Mouse (Mus musculus) kidney, embryonic 15.5 days (tissue): ENCODE data around the gene Btbd9. TPM values are rescaled to one million over a fixed set of nuclear protein-coding genes. Genes with fewer than 3 reads are reported as not detected.
A peak's percentile ranks its signal among the peaks of the same experiment; 100 is the strongest.

ENCODE experiments used
- ATAC-seq: fragments of 200-750 bp; cut with Nextera tagmentation; replicated peaks from 2 replicates; pipeline ENCODE4 v1.8.0; 2017; ENCODE audit warnings: moderate TSS enrichment; ENCODE audit not compliant: low FRiP score
- H3K27ac ChIP-seq: fragments of 300-500 bp; sonication (generic); 2 replicates; pipeline ENCODE4 v1.5.1; 2015; ENCODE audit warnings: mild to moderate bottlenecking, inconsistent platforms
- H3K27me3 ChIP-seq: fragments of 300-500 bp; sonication (generic); 2 replicates; pipeline ENCODE4 v1.6.1; 2015; ENCODE audit warnings: inconsistent platforms
- H3K36me3 ChIP-seq: fragments of 300-500 bp; sonication (generic); 2 replicates; pipeline ENCODE4 v1.6.1; 2015; ENCODE audit warnings: inconsistent platforms
- H3K4me1 ChIP-seq: fragments of 300-500 bp; sonication (generic); 2 replicates; pipeline ENCODE4 v1.6.1; 2015; ENCODE audit warnings: inconsistent platforms
- H3K4me2 ChIP-seq: fragments of 300-500 bp; sonication (generic); 2 replicates; pipeline ENCODE4 v1.6.1; 2015; ENCODE audit warnings: moderate library complexity, mild to moderate bottlenecking, inconsistent platforms
- H3K4me3 ChIP-seq: fragments of 300-500 bp; sonication (generic); replicated peaks from 2 replicates; pipeline ENCODE4 v1.5.1; 2015; ENCODE audit warnings: mild to moderate bottlenecking, inconsistent platforms
- H3K9ac ChIP-seq: fragments of 300-500 bp; sonication (generic); 2 replicates; pipeline ENCODE4 v1.6.1; 2015; ENCODE audit warnings: mild to moderate bottlenecking, inconsistent platforms
- H3K9me3 ChIP-seq: fragments of 300-500 bp; sonication (generic); replicated peaks from 2 replicates; pipeline ENCODE4 v1.6.1; 2016; ENCODE audit warnings: inconsistent platforms
- WGBS: fragments of 180-500 bp; shearing (Covaris S2); methylation state at CpG from one replicate; pipeline ENCODE4 v1.1.7; 2015; ENCODE audit warnings: mixed read lengths; 5-methylcytosine and 5-hydroxymethylcytosine counted together
- polyA plus RNA-seq: library from polyadenylated mRNA; unstranded; fragments of >200 nt; fragmentation: Nextera tagmentation; extraction: Ambion mirVana; gene quantifications from 2 replicates; pipeline ENCODE4 v1.2.1, GENCODE M21; 2015

The Btbd9 gene
- polyA plus RNA-seq, 1 experiment from 2014 or later: 57.8 TPM

DNA sequence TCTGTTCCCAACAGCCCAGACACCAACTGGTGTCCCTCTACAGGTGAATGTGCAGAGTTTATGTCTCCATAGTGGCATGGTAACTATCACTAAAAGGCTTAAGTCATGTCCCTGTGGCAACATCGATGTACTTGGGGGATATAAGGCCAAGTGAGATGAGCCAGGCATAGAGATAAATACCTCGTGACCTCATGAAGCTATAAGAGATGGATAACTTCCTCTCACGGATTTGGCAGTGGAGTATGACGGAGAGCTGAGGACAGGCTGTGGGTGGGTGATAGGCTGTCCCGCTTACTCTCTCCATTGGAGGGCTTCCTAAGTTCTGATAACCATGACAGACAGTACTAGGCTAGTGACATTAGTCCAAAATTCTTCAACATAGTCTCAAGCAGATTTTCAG is 362.9 kb downstream of the Btbd9 start:
- H3K36me3 ChIP-seq: peaks cover 43% of the 10 kb centered on the region
- H3K27ac ChIP-seq: no peak overlapping the region
- H3K9ac ChIP-seq: no peak overlapping the region
- peaks cover 9% of the 10 kb centered on the region for H3K4me1 ChIP-seq
- no peak overlapping the region for H3K4me3 ChIP-seq
- no peak overlapping the region for H3K4me2 ChIP-seq
- H3K27me3 ChIP-seq: no peaks in the 10 kb centered on the region
- no peaks in the 10 kb centered on the region for H3K9me3 ChIP-seq
- 83% methylated on average over 5 of the region's 5 CpGs for WGBS
- no peak for ATAC-seq

GRCm38 (mm10) chr17:30212647-30213046 is 363.6 kb downstream of the Btbd9 start:
- Histone ChIP-seq H3K9ac (no peak overlapping the region), H3K9me3 (no peaks in the 10 kb centered on the region), H3K27ac (no peak overlapping the region; the same call in 1 of the 2 replicates), H3K4me2 (no peak overlapping the region), H3K4me1 (peaks cover 9% of the 10 kb centered on the region), H3K36me3 (peaks cover 47% of the 10 kb centered on the region), H3K27me3 (no peaks in the 10 kb centered on the region), H3K4me3 (no peak overlapping the region)
- WGBS: 62% methylated on average over 12 of the region's 12 CpGs
- no peak for ATAC-seq

DNA sequence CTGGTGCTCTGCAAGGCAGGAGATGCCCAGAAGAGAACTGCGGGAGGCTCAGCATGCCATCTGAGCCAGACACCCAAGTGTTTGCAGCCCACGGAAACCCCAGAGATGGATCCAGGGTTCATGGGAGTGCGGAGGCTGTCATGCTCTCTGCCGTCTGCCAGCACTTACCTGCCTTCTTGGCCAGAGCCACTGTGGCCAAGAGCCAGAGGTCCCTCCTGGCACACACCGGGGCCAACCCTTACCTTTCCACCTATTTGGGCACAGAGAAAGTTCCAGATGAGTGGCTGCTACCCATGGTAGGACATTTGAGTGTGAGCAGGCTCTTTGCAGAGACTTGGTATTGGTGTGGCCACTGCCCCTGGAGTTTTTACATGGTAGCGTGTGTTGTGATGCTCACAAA is 365.4 kb downstream of the Btbd9 start:
- whole genome bisulfite sequencing: 93% methylated on average over 6 of the region's 6 CpGs
- no peak overlapping the region for H3K4me2 ChIP-seq
- no peak overlapping the region for H3K4me3 ChIP-seq
- H3K27me3 ChIP-seq: no peaks in the 10 kb centered on the region
- no peak overlapping the region for H3K9ac ChIP-seq
- H3K36me3 ChIP-seq: peaks cover 51% of the 10 kb centered on the region
- no peak overlapping the region for H3K27ac ChIP-seq
- peaks cover 18% of the 10 kb centered on the region for H3K4me1 ChIP-seq
- H3K9me3 ChIP-seq: no peaks in the 10 kb centered on the region
- ATAC-seq: no peak

DNA sequence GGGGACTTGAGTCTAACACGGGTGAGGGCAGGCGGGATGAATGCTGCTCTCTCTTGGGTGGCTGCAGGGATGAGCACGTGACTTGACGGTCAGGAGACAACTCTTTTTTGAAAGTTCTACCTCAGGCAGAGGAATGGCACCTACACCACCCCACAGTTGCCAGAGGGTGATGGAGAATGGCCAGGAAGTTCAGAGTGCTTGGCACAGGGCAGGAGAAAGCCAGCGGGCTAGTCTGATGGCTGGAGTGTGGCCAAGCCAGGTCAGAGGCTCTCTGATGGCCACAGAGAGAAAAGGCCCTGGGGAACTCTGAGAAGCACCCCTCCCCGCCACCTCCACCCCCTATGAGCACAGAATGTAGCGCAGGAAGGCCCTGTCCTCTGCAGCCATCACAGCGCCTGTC is 366.0 kb downstream of the Btbd9 start:
- Histone ChIP-seq H3K9ac (no peak overlapping the region), H3K27ac (no peak overlapping the region), H3K9me3 (no peaks in the 10 kb centered on the region), H3K4me1 (peaks cover 19% of the 10 kb centered on the region), H3K27me3 (no peaks in the 10 kb centered on the region), H3K36me3 (peaks cover 51% of the 10 kb centered on the region), H3K4me2 (no peak overlapping the region), H3K4me3 (no peak overlapping the region)
- no peak for ATAC-seq
- WGBS: 95% methylated on average over 8 of the region's 8 CpGs

DNA sequence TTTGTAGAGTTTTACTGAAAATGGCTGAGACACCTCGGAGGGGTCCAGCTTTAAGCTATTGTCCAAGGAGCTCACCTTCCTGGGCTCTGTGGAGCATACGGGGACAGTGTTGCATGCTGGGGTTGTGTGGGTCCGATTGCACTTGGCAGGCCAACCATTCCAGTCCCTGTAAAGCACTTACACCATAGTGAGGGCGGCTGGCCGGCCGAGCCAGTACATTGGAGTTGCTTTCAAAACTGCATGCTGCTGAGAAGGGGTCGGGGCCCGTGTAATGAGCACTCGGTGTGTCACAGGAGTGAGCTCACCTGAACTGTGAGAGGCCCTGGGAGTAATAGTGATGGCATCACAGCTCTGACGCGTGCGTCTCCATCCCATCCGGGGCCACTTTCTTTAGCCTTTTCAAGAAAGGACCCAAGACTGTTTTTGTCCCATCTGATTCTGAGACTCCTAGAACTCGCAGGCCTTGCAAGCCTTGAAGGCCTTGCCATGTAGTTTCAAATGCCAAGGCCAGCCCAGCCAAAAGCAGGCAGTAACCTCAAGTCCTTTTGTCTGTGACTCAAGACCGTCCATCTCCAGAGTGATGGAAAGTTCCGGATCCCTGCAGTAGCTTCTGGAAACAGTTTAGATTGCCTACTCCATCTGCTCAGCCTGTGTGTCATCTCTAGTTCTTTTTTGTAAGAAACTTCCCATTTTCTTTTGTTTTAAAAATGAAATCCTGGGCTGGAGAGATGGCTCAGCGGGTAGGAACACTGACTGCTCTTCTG is 371.0 kb downstream of the Btbd9 start:
- Histone ChIP-seq H3K4me1 (peaks cover 55% of the 10 kb centered on the region), H3K9ac (no peak overlapping the region), H3K27me3 (no peaks in the 10 kb centered on the region), H3K36me3 (peaks cover 30% of the 10 kb centered on the region), H3K27ac (no peak overlapping the region), H3K9me3 (no peaks in the 10 kb centered on the region), H3K4me2 (no peak overlapping the region), H3K4me3 (no peak overlapping the region)
- WGBS: 91% methylated on average over 17 of the region's 17 CpGs
- no peak for ATAC-seq

- Histone ChIP-seq H3K9me3 (no peaks in the 10 kb centered on the region), H3K4me1 (peaks cover 89% of the 10 kb centered on the region), H3K27ac (0 out of 2 replicates have a peak overlapping the region, but pooled peaks have one; percentile 18), H3K4me3 (no peak overlapping the region), H3K9ac (no peak overlapping the region), H3K27me3 (no peaks in the 10 kb centered on the region), H3K4me2 (no peak overlapping the region), H3K36me3 (peaks cover 5% of the 10 kb centered on the region; the same call in 1 of the 2 replicates)
- ATAC-seq: no peak
- 76% methylated on average over 4 of the region's 4 CpGs for WGBS
Observed at GRCm38 (mm10) chr17:30200283-30200682, 376.0 kb downstream of the Btbd9 start.

DNA sequence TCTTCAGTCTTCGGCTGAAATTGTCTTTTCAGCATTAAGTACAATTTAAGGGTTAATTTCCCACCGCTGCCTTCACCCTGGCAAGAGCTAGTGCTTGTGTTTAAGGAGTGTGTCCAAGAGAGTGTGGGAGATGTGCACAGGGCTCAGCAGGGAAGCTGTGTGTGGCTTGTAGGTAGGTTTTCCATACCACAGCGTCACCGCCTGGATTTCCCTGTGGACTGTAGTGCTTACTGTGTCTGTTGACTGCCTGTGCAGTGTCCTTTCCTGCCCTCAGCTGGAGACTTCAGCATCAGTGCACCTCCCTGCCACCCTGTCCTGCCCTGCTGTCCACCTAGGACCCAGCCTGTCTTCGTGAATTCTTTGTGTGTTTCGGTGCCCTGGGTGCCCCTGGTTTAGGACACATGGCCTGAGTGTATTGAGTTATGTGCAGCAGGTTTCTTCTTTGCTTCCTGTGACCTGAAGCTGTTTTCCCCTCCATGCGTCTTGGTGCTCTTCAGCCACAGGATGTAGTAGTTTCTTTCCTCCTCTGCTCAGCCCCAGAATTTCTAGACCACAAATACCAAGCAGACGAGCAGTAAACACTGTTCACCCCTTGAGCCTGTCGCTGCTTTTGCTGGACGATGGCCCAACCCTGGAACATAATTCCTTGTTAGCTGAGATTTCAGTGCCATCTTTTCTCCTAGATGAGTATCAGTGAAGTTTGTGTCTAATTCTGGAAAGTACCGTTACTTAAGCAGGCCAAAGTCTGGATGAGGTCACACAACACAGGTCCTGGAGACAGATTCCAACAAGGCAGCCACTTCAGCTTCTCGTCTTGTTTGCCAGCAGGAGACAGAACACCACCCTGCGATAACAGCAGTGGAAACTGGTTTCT is 376.7 kb downstream of the Btbd9 start:
- Histone ChIP-seq H3K4me2 (no peak overlapping the region), H3K4me1 (peaks cover 89% of the 10 kb centered on the region), H3K4me3 (no peak overlapping the region), H3K9me3 (no peaks in the 10 kb centered on the region), H3K9ac (no peak overlapping the region), H3K27me3 (no peaks in the 10 kb centered on the region), H3K27ac (peak overlapping the region; percentile 57), H3K36me3 (peaks cover 9% of the 10 kb centered on the region; the same call in 1 of the 2 replicates)
- 54% methylated on average over 13 of the region's 13 CpGs for WGBS
- ATAC-seq: no peak

DNA sequence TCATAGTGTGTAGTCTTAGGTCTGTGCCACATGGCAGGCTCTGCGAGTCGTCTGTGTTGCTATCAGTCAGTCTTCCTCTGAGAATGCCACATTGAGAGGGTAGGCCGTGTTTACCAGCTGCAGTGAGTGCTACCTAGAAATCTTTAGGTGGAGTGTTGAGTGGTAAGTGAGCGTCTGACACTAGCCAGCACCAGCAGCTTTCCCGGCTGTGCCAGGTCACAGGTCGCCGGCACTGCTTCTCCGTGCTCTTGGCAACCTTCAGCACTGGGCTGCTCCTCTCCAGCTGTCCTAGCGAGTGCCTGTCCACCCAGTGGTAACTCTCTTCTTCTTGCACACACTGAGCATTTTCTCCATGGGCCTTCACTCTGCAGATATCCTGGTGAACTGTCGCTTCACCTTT is 377.9 kb downstream of the Btbd9 start:
- Histone ChIP-seq H3K9ac (no peak overlapping the region), H3K27me3 (no peaks in the 10 kb centered on the region), H3K27ac (no peak overlapping the region), H3K4me3 (no peak overlapping the region), H3K36me3 (peaks cover 14% of the 10 kb centered on the region; the same call in 1 of the 2 replicates), H3K4me1 (peaks cover 77% of the 10 kb centered on the region), H3K4me2 (no peak overlapping the region), H3K9me3 (no peaks in the 10 kb centered on the region)
- 54% methylated on average over 10 of the region's 10 CpGs for WGBS
- ATAC-seq: 0 out of 2 replicates have a peak, but pooled peaks have one; percentile 15

DNA sequence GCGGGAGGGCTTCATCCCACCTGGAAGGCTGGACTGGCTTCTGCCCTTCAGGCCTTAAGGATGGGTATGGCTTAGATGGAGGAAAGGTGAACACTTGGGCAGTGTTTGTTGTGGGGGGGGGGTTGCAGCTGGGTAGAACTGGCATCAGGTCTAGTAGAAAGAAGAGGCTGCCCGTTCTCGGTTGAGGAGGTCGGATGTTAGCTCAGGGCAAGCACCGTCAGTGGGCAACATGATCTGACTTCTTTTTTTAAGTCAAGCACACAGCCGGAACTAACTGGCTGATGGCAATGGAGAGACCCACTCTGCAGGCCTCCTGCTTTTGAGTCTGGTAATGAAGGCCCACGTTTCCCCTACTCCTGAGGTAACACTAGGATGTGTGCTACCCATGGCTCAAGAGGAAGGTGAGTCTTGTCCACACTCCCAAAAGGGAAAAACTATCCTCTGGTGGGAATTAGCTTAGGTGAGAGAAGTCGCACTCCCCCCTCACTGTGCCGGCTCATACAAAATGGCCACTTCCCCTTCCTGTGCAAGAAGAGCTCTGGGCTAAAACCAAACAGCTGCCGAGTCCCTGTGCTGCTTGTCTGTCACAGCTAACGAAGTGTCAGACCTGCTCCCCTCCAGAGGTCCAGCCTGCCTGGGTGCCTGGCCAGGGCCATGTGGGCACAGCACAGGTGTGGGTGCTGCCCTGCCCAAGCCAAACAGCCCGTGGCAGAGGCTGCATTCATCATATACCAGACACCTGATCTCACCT is 378.8 kb downstream of the Btbd9 start:
- 33% methylated on average over 12 of the region's 12 CpGs for WGBS
- Histone ChIP-seq H3K27me3 (no peaks in the 10 kb centered on the region), H3K4me2 (no peak overlapping the region), H3K36me3 (peaks cover 24% of the 10 kb centered on the region), H3K4me1 (peaks cover 70% of the 10 kb centered on the region), H3K9me3 (no peaks in the 10 kb centered on the region), H3K9ac (no peak overlapping the region), H3K4me3 (no peak overlapping the region), H3K27ac (peak overlapping the region; percentile 54)
- ATAC-seq: no peak; the same call in 1 of the 2 replicates

DNA sequence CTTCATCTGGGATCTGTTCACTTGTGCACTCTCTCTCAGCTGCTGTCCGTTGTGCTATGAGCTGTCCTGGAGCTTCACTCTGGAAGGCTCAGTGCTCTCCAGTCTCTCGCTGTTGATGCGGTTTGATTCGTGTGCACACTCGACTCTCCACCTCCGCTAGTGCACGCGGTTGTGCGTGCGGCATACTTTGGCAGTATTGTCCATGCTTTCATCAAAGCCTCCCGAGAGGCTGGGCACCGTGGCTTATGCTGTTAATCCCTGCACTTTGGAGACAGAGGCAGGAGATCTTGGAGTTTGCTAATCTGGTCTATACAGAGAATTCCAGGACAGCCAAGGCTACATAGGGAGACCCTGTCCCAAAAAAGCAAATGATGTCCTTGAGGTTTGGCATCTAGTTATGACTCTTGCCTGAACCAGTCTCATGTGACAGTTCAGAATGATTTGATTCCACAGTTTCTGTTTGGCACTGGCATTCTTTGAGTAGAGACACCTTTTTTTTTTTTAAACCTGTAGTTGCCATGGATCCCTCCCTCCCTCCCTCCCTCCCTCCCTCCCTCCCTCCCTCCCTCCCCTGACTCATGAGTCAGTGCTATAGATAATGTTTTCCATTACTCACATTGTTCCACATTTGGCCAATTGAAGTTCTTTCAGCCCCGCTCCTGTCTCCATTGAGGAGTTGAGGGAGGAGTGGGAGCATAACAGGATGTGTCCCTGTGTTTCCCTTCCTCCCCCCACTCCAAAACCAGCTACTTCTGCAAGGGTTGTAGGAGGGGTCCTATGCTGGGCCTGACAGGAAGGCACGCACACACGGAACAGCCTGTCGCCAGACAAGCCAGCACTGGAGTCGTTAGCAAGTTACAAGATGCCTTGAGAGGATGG is 379.6 kb downstream of the Btbd9 start:
- ATAC-seq: 0 out of 2 replicates have a peak, but pooled peaks have one; percentile 19
- no peaks in the 10 kb centered on the region for H3K27me3 ChIP-seq
- peak overlapping the region; percentile 54 for H3K27ac ChIP-seq
- H3K4me3 ChIP-seq: no peak overlapping the region
- H3K9me3 ChIP-seq: no peaks in the 10 kb centered on the region
- H3K36me3 ChIP-seq: peaks cover 24% of the 10 kb centered on the region
- 71% methylated on average over 17 of the region's 17 CpGs for WGBS
- peaks cover 71% of the 10 kb centered on the region for H3K4me1 ChIP-seq
- no peak overlapping the region for H3K9ac ChIP-seq
- no peak overlapping the region for H3K4me2 ChIP-seq

GRCm38 (mm10) chr17:30195591-30196183 is 380.6 kb downstream of the Btbd9 start:
- Histone ChIP-seq H3K4me3 (no peak overlapping the region), H3K9me3 (no peaks in the 10 kb centered on the region), H3K4me2 (no peak overlapping the region), H3K27me3 (no peaks in the 10 kb centered on the region), H3K36me3 (peaks cover 24% of the 10 kb centered on the region), H3K27ac (no peak overlapping the region), H3K9ac (no peak overlapping the region), H3K4me1 (peaks cover 71% of the 10 kb centered on the region)
- 89% methylated on average over 21 of the region's 21 CpGs for WGBS
- ATAC-seq: no peak
